Mouse (Mus musculus): ENCODE measurements around the gene C2cd4b. TPM values are rescaled to one million over a fixed set of nuclear protein-coding genes. Genes with fewer than 3 reads are reported as not detected.

Gene C2cd4b
- total RNA-seq (2021) (1 to 10 TPM; 1.4 to 1.7 TPM), polyA plus RNA-seq (2012; rRNA removed) (2.9 and 3.3 TPM in 2 replicates)
- long read RNA-seq, partial matches to known transcripts = 0 of 5 reads
- long read RNA-seq, other reads (novel, unspliced or antisense) = 1 of 5 reads

DNA sequence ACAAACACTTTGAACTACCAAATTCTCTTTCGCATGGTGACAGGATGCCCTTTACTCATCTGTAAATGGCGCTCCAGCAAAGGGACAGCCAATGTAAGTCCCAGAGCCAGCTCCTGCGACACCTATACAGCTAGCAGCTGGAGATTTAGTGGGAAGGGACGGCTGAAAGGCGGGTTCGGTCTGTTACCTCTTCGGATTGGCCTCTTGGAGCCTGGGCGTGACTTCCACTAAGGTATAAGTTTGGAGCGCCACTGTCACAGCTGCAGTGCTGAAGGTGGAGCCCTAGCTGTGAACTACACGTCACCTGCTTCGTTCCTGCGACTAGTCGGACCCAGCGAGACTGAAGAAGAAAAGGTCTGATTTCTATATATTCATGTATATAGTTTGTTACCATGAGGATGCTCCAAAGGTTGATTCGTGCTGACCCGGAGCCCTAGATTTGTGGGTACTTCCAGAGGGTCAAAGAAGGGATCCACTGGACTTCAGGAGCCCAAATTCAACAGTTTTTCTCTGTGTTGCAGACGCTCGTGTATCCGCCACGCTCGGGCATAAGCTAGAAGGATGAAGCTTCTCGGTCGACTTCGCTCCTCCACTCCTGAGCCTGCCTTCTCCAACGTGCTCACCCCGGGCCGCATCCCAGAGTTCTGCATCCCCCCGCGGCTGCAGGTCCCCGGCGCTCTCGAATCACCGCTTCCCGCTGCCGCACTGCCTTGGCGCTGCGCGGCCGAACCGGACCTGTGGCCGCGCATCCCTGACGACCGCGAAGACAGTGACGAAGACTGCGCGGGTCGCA is at the start of gene C2cd4b:
C2cd4b (plus strand) TSS at position 275 of the 793 bp plus-strand sequence.
- peak; percentile 68 for DNase-seq

- peak; percentile 64 for DNase-seq
These were observed 48.0 kb upstream of the C2cd4b start for GRCm38 (mm10) chr9:67711051-67711877.

DNA sequence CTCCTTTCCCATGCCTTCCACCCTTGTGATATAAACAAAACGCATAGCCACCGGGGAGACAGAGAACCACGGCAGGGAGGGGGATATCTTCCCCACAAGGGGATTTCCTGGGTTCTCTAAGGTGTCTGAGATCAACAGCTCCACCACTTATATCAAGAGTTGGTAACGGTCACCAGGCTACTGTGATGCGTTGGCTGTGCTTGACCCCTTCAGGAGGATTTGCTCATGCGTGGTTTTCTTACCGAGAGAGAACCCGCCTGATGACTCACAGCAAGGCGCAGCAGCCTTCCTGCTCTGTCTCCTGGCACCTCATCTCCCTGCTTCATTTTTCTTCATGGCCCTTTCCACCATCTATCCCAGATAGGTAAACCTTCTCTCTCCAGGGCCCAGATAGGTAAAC is 47.1 kb upstream of the C2cd4b start:
- DNase-seq = no peak

DNA sequence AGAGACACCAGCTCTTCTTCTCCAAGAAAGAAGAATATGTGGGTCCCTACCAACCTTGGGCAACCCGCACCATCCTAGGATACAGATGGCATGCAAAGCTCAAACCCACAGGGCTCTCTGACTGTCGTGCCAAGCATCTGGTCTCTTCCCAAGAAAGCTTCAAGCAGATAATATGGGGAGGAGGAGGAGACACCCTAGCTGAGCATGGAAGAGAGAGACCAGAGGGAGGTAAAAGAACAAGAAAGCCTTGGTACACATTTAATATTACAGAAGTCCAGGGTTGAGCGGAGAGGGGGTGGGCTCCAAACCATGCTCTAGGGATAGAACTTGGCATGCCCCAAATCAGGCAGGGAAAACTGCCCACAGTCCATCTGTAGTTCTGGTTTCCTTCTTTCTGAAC is 42.2 kb upstream of the C2cd4b start:
- no peak for DNase-seq

- DNase-seq = no peak
These were observed 40.6 kb upstream of the C2cd4b start for GRCm38 (mm10) chr9:67718596-67718995.

GRCm38 (mm10) chr9:67720150-67720549 is 39.1 kb upstream of the C2cd4b start:
- DNase-seq = no peak

GRCm38 (mm10) chr9:67722378-67722777 is 36.9 kb upstream of the C2cd4b start:
- peak; percentile 22 for DNase-seq

- no peak for DNase-seq
These were observed 34.0 kb upstream of the C2cd4b start for GRCm38 (mm10) chr9:67725196-67725595.

GRCm38 (mm10) chr9:67733716-67734115 is 25.5 kb upstream of the C2cd4b start:
- DNase-seq = no peak

- DNase-seq = peak; percentile 58
These were observed 23.8 kb upstream of the C2cd4b start for GRCm38 (mm10) chr9:67735426-67735825.

- DNase-seq = no peak
These were observed 18.0 kb upstream of the C2cd4b start for GRCm38 (mm10) chr9:67741256-67741655.

DNA sequence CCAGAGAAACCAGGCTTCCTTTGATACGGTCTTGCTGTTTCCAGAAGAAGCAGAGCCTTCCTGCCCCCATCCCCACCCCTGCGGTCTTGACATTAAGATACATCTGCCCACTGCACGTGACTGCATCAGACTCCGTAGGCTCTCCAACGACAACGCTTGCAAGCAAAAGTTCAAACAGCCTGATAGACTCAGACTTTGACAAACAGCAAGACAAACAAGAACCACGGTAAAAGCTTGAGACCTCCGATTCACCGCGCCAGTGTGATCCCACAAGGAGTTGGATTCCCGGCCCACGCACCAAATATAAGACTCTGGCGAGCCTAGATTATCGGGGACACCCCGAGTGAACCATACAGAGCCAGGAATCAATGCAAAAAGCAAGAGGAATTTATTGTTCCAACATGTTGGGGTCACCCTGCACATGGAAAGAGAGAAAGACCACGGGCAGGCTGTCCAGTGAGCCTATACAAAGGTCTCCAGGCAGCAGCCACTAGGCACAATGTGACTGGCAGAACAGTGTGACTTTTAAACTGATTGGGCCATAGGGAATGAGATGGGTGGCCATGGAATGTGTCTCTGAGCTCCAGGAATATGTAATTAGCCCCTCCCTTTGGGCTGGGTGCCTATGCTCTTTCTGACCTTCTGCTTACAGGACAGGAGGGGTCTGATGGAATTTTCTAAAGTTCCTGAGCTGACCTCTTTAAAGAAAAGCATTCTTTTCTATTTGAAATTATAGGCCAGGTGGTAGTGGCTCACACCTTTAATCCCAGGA is 5.6 kb upstream of the C2cd4b start:
- DNase-seq = no peak

DNA sequence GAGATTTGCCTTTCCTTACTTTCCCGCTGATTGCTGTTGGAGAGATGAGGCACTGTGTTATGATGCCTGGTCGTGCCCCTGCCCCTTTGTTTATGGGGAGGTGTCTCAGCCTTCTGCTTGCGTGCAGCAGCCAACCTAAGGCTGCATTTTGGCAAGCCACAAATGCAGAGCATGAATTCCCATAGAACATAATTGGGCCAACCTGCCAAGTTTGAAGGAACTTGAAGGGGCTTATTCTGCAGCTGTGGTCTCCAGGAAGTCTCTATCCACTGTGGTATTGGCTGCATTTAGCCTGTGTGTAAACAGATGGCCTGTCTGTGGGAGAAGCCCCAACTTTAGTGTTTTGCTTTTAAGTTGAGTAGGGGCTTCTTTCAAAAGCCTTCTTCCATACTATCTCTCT is 4.5 kb upstream of the C2cd4b start:
- no peak for DNase-seq

- peak; percentile 77 for DNase-seq
These were observed 551 bp upstream of the C2cd4b start for GRCm38 (mm10) chr9:67758686-67759085.

GRCm38 (mm10) chr9:67759956-67760764 is 923 bp downstream of the C2cd4b start:
- DNase-seq = peak; percentile 77

- DNase-seq = no peak
These were observed 1.8 kb downstream of the C2cd4b start for GRCm38 (mm10) chr9:67760991-67761390.

DNA sequence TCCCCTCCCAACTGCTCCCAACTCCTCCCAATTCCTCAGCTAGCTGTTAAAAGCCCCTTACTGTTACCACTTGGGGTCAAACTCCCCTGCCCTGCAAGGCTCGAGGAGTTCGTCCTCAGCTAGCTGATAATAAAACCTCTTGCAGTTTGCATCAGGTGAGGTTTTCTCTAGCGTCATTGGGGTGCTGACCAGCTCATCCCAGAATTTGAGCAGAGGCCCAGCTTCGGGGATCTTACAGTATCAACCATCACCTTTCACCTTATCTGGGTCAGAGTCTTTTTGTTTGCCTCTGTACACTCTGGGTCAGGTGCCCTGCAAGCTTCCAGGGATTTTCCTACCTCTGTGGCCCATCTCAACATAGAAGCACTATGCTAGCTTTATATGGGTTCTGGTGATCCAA is 4.1 kb downstream of the C2cd4b start:
- DNase-seq = no peak

DNA sequence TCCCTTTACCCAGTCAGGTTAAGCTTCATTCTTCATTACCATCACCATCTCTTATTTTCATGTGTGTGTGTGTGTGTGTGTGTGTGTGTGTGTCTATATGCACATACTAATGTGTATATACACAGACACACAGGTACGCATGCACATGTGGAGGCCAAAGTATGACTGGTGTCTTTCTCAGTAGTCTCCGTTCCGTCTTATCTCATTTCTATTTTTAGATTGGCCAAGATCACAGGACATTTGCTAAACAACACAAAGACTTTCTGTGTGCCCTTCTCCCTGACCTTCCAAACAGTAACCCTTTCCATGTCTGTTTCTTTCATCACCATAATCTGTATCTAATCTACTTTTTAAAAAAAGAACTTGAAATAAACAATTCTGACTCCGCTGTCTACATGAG is 7.2 kb downstream of the C2cd4b start:
- no peak for DNase-seq

DNA sequence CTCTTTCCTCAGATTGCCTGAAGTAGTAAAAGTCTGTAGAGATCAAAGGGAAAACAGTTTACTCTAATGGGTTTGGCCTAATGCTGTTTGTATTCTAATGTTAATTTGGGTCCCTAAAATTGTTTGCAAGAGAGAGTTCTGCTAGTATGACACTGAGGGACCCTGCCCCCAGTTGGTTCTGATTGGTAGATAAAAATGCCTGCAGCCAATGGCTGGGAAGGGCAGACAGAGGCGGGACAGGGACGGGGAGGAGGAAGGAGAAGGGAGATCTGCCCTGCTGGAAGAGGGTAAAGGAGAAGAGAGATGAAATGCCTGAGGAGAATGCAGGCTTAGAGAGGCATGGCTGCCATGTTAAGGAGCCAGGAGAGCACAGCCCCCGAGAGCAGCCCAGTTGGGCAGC is 7.7 kb downstream of the C2cd4b start:
- no peak for DNase-seq

- no peak for DNase-seq
These were observed 9.6 kb downstream of the C2cd4b start for GRCm38 (mm10) chr9:67768843-67769242.

DNA sequence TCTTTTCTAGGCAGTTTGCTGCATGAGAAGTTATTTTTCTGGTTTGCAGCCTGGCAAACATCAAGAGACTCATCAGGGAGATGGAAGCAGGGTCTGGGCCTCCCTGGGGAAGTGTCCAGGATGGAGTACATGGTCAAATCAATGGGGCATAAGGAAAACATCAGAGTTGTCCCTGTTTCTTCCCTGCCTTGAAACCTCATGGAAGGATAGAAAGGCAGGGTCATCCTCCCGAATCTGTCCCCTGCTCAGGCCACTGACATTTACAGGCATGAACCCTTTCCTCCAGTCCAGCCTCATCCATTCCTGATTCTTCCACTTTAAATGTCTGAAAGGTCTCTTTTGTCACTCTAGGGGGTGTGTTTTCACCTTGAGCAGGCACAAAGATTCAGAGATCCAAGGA is 10.2 kb downstream of the C2cd4b start:
- no peak for DNase-seq

Measured in adrenal gland, adult 2 months (tissue).